8 mouse cellular contexts compared by ENCODE assay signal in genomic region chr9:50693631-50694030, GRCm38 (mm10). TPM values are rescaled to one million over a fixed set of nuclear protein-coding genes. Genes with fewer than 3 reads are reported as not detected.
A peak's percentile ranks its signal among the peaks of the same experiment; 100 is the strongest.
DNase-seq lines count a peak whose midpoint lies in the region; ATAC-seq and TF ChIP-seq lines count a peak whose summit lies in the region.

No protein-coding gene starts in this region.

- H3K36me3 ChIP-seq in CH12.LX (replicated peaks in 1 of 2; ENCODE audit: control insufficient read depth in 1 of 2, insufficient read depth in 1 of 2, low read length in 1 of 2): no peaks in the 10 kb centered on the region
- peaks cover 73% of the 10 kb centered on the region for H3K36me3 ChIP-seq in limb, embryonic 10.5 days

- ATAC-seq in hematopoietic stem cell, adult 5-6 weeks (replicated peaks in 1 of 2; ENCODE audit: insufficient read depth in 1 of 2, low FRiP score in 2 of 2, low TSS enrichment in 1 of 2, low read depth in 1 of 2, poor library complexity in 2 of 2, severe bottlenecking in 2 of 2): peak; percentile 68 to 73

- TF ChIP-seq POLR2A in CH12.LX (IDR thresholded peaks at IDR 0.05; ENCODE audit: low read depth, low read length): no peak

- peak; percentile 7 to 28 for DNase-seq in heart, adult 18-20 months
- no peak for DNase-seq in heart, adult 11 months
- peak; percentile 45 for DNase-seq in CH12.LX (ENCODE audit: extremely low read depth)
- peak; percentile 61 for DNase-seq in cerebellum, adult 11-12 months
- DNase-seq in limb, embryonic 10.5 days (ENCODE audit: low spot score): peak; percentile 56
- DNase-seq in naive thymus-derived CD4-positive, alpha-beta T cell, adult 2 months (ENCODE audit: low read depth): peak; percentile 55
- no peak for DNase-seq in frontal cortex, postnatal 36 days (ENCODE audit: low spot score in 2 of 2)

- H3K9ac ChIP-seq in CH12.LX (ENCODE audit: insufficient read depth, low read depth): no peak overlapping the region

- no peaks in the 10 kb centered on the region for H3K79me2 ChIP-seq in CH12.LX (replicated peaks; ENCODE audit: control insufficient read depth, extremely low read depth, insufficient read depth, poor library complexity, severe bottlenecking)

- TF ChIP-seq EP300 in CH12.LX (IDR thresholded peaks at IDR 0.05; ENCODE audit: low read length): no peak

- no peaks in the 10 kb centered on the region for H3K9me3 ChIP-seq in CH12.LX (replicated peaks; ENCODE audit: low read length)
- H3K9me3 ChIP-seq in limb, embryonic 10.5 days (replicated peaks): no peaks in the 10 kb centered on the region

- dilution Hi-C loops in CH12.LX (cut with MboI; ENCODE audit: extremely low pct_ligation_motif_present, extremely low pct_unique_long_range_greater_than_20kb, low sequenced_read_pairs): no loop called here

- in situ Hi-C loops in CH12.LX (cut with MboI; ENCODE audit: low pct_ligation_motif_present, low pct_unique_long_range_greater_than_20kb, low sequenced_read_pairs): no loop called here

- TF ChIP-seq RAD21 in CH12.LX (IDR thresholded peaks at IDR 0.05; ENCODE audit: low read depth, low read length): peak; percentile 51

- WGBS in limb, embryonic 10.5 days: 21% methylated on average over 10 of the region's 10 CpGs

- peaks cover 3 to 5% of the 10 kb centered on the region in 2 experiments; a peak in 3 of 4 replicates for H3K4me1 ChIP-seq in CH12.LX (ENCODE audit: control insufficient read depth in 1 of 2, insufficient read depth in 2 of 2)
- H3K4me1 ChIP-seq in limb, embryonic 10.5 days: peaks cover 14% of the 10 kb centered on the region

- H3K27ac ChIP-seq in CH12.LX (ENCODE audit: insufficient read depth, low read depth): no peak overlapping the region
- H3K27ac ChIP-seq in limb, embryonic 10.5 days: no peak overlapping the region

- H3K27me3 ChIP-seq in CH12.LX (replicated peaks): peaks cover 22% of the 10 kb centered on the region
- H3K27me3 ChIP-seq in limb, embryonic 10.5 days (ENCODE audit: low read depth, poor library complexity, severe bottlenecking): peaks cover 5% of the 10 kb centered on the region; the same call in 1 of the 2 replicates

- H3K4me2 ChIP-seq in CH12.LX (ENCODE audit: insufficient read depth, low read depth, poor library complexity, severe bottlenecking): peak overlapping the region; percentile 52; the same call in 1 of the 2 replicates

- no peak overlapping the region for H3K4me3 ChIP-seq in CH12.LX (replicated peaks in 1 of 3; ENCODE audit: low read depth in 2 of 3, low read length in 2 of 3, poor library complexity in 1 of 3)
- H3K4me3 ChIP-seq in limb, embryonic 10.5 days: no peak overlapping the region

- peak in 1 of 2 experiments; percentile 77; a peak in 2 of 4 replicates for TF ChIP-seq CTCF in CH12.LX (conservative IDR thresholded peaks at IDR 0.05 in 1 of 2, IDR thresholded peaks at IDR 0.05 in 1 of 2; ENCODE audit: low read depth in 2 of 2, low read length in 2 of 2)

TF ChIP-seq in CH12.LX, 34 proteins besides CTCF, POLR2A, EP300 and RAD21:
- TF ChIP-seq USF2 (conservative IDR thresholded peaks at IDR 0.05; ENCODE audit: low read depth, low read length): no peak
- TF ChIP-seq MAZ (IDR thresholded peaks at IDR 0.05; ENCODE audit: low read depth, low read length): no peak
- TF ChIP-seq UBTF (IDR thresholded peaks at IDR 0.05; ENCODE audit: low read depth, low read length): no peak
- no peak for TF ChIP-seq ZC3H11A (IDR thresholded peaks at IDR 0.05; ENCODE audit: low read depth, low read length)
- no peak for TF ChIP-seq MXI1 (IDR thresholded peaks at IDR 0.05; ENCODE audit: low read depth, low read length)
- no peak for TF ChIP-seq MAFK (IDR thresholded peaks at IDR 0.05; ENCODE audit: insufficient replicate concordance, low read length)
- TF ChIP-seq ZKSCAN1 (IDR thresholded peaks at IDR 0.05; ENCODE audit: borderline replicate concordance, low read depth, low read length): no peak
- no peak for TF ChIP-seq PAX5 (IDR thresholded peaks at IDR 0.05; ENCODE audit: low read length)
- no peak for TF ChIP-seq TCF12 (IDR thresholded peaks at IDR 0.05; ENCODE audit: low read depth, low read length)
- TF ChIP-seq BHLHE40 (IDR thresholded peaks at IDR 0.05; ENCODE audit: low read depth, low read length): 0 out of 2 replicates have a peak, but pooled peaks have one; percentile 26
- TF ChIP-seq E2F4 (IDR thresholded peaks at IDR 0.05; ENCODE audit: insufficient replicate concordance, low read depth, low read length): no peak
- no peak for TF ChIP-seq ELF1 (IDR thresholded peaks at IDR 0.05; ENCODE audit: low read depth, low read length)
- TF ChIP-seq MEF2A (IDR thresholded peaks at IDR 0.05; ENCODE audit: borderline replicate concordance, low read depth, low read length): no peak
- TF ChIP-seq ZNF384 (IDR thresholded peaks at IDR 0.05; ENCODE audit: low read depth, low read length): no peak
- peak; percentile 65 for TF ChIP-seq SMC3 (IDR thresholded peaks at IDR 0.05; ENCODE audit: low read depth, low read length)
- TF ChIP-seq RCOR1 (conservative IDR thresholded peaks at IDR 0.05; ENCODE audit: low read depth, low read length): no peak
TF ChIP-seq in CH12.LX: peak in this region for 2.

RNA-seq across cellular contexts. Expression of gene Dlat, which starts 34.1 kb away (rescaled TPM):
- total RNA-seq in heart, adult 18-20 months (2021): 100 to 1,000 TPM; 390 to 395 TPM
- 45.2 and 49.6 TPM in 2 replicates for total RNA-seq in CH12.LX (2012; rRNA removed)
- 67.5 and 81.5 TPM in 2 replicates for total RNA-seq in CH12.LX (2014; rRNA removed)
- 53.4 and 55.7 TPM in 2 replicates for polyA plus RNA-seq in CH12.LX (2012; ENCODE audit: insufficient read length, low read depth)
- 30.7 and 33.5 TPM in 2 replicates for total RNA-seq in hematopoietic stem cell, adult 5-6 weeks (2017)
- polyA plus RNA-seq in limb, embryonic 10.5 days (2016; fragmentation: Nextera tagmentation; extraction: Ambion mirVana): 61.7 and 62.1 TPM in 2 replicates

RNA-seq across cellular contexts. Expression of gene Dixdc1, which starts 45.7 kb away (rescaled TPM):
- total RNA-seq in heart, adult 18-20 months (2021): 1 to 10 TPM; 3.0 to 4.1 TPM
- 0.04 and 0.13 TPM in 2 replicates for total RNA-seq in CH12.LX (2012; rRNA removed)
- 0.15 and 0.23 TPM in 2 replicates for total RNA-seq in CH12.LX (2014; rRNA removed)
- polyA plus RNA-seq in CH12.LX (2012; ENCODE audit: insufficient read length, low read depth): 0.19 and 0.21 TPM in 2 replicates
- total RNA-seq in hematopoietic stem cell, adult 5-6 weeks (2017): 0.99 and 2.3 TPM in 2 replicates
- polyA plus RNA-seq in limb, embryonic 10.5 days (2016; fragmentation: Nextera tagmentation; extraction: Ambion mirVana): 33.8 and 36.8 TPM in 2 replicates

RNA-seq across cellular contexts. Expression of gene 2310030G06Rik, which starts 52.7 kb away (rescaled TPM):
- 1 to 10 TPM; 2.2 to 2.6 TPM for total RNA-seq in heart, adult 18-20 months (2021)
- total RNA-seq in CH12.LX (2012; rRNA removed): not detected in 2 replicates
- not detected in 2 replicates for total RNA-seq in CH12.LX (2014; rRNA removed)
- polyA plus RNA-seq in CH12.LX (2012; ENCODE audit: insufficient read length, low read depth): not detected in 2 replicates
- total RNA-seq in hematopoietic stem cell, adult 5-6 weeks (2017): not detected in 2 replicates
- polyA plus RNA-seq in limb, embryonic 10.5 days (2016; fragmentation: Nextera tagmentation; extraction: Ambion mirVana): 2.6 and 2.8 TPM in 2 replicates

RNA-seq across cellular contexts. Expression of gene Cryab, which starts 57.5 kb away (rescaled TPM):
- 1,000 to 10,000 TPM; 3,376 to 3,486 TPM for total RNA-seq in heart, adult 18-20 months (2021)
- total RNA-seq in CH12.LX (2012; rRNA removed) (not detected in 2 replicates), CH12.LX (2014; rRNA removed) (not detected in 2 replicates)
- not detected in 2 replicates for polyA plus RNA-seq in CH12.LX (2012; ENCODE audit: insufficient read length, low read depth)
- total RNA-seq in hematopoietic stem cell, adult 5-6 weeks (2017): 0.84 TPM in 1 of 2 replicates, not detected in the other
- polyA plus RNA-seq in limb, embryonic 10.5 days (2016; fragmentation: Nextera tagmentation; extraction: Ambion mirVana): 2.4 and 3.1 TPM in 2 replicates

RNA-seq across cellular contexts. Expression of gene Hspb2, which starts 58.5 kb away (rescaled TPM):
- total RNA-seq in heart, adult 18-20 months (2021): 100 to 1,000 TPM; 136 to 143 TPM
- not detected in 2 replicates for total RNA-seq in CH12.LX (2012; rRNA removed)
- total RNA-seq in CH12.LX (2014; rRNA removed): not detected in 2 replicates
- polyA plus RNA-seq in CH12.LX (2012; ENCODE audit: insufficient read length, low read depth): not detected in 2 replicates
- total RNA-seq in hematopoietic stem cell, adult 5-6 weeks (2017): not detected in 2 replicates
- not detected in 2 replicates for polyA plus RNA-seq in limb, embryonic 10.5 days (2016; fragmentation: Nextera tagmentation; extraction: Ambion mirVana)

Comparison
In these comparisons a context has a peak if more than half of its experiments do, and no peak if none do; other contexts are left out.
1. DNase-seq: peak in heart, adult 18-20 months (2 of 2), CH12.LX (single experiment), cerebellum, adult 11-12 months (single experiment), limb, embryonic 10.5 days (single experiment) and naive thymus-derived CD4-positive, alpha-beta T cell, adult 2 months (single experiment); none in heart, adult 11 months (single experiment) and frontal cortex, postnatal 36 days (0 of 2).
2. RNA of gene Dlat, which starts 34.1 kb away (total RNA-seq): 390 to 395 TPM in heart, adult 18-20 months; 45.2 to 81.5 TPM in CH12.LX and 30.7 to 33.5 TPM in hematopoietic stem cell, adult 5-6 weeks; every median in the first group is over 4 times any median in the second.